Mouse (Mus musculus) heart, adult 2 months (tissue): Measurements from ENCODE around the gene Cpsf4l. TPM values are rescaled to one million over a fixed set of nuclear protein-coding genes. Genes with fewer than 3 reads are reported as not detected.

Experiments
- DNase-seq, 2 experiments: peaks; one replicate each; pipeline ENCODE4 v3.0.0; 2021
- H3K27ac ChIP-seq: fragments of 200-600 bp; 2 replicates; pipeline ENCODE4 v1.8.1; 2022
- H3K27me3 ChIP-seq: fragments of 200-500 bp; 2 replicates; pipeline ENCODE4 v1.6.1; 2012; ENCODE audit warnings: mild to moderate bottlenecking, low read length, inconsistent platforms, mixed read lengths; ENCODE audit not compliant: control insufficient read depth, insufficient read depth
- H3K36me3 ChIP-seq: fragments of 200-500 bp; 2 replicates; pipeline ENCODE4 v1.6.1; 2012; ENCODE audit warnings: low read length, inconsistent platforms; ENCODE audit not compliant: control insufficient read depth, insufficient read depth
- H3K4me1 ChIP-seq: fragments of 200-500 bp; 2 replicates; pipeline ENCODE4 v1.6.1; 2011; ENCODE audit warnings: low read length; ENCODE audit not compliant: control insufficient read depth, insufficient read depth
- H3K4me3 ChIP-seq: fragments of 200-600 bp; 2 replicates; pipeline ENCODE4 v1.8.1; 2022
- H3K79me2 ChIP-seq: fragments of 200-500 bp; replicated peaks from 2 replicates; pipeline ENCODE4 v1.6.1; 2012; ENCODE audit warnings: mild to moderate bottlenecking, inconsistent platforms, low read length, moderate library complexity, mixed read lengths; ENCODE audit not compliant: control insufficient read depth, insufficient read depth
- H3K9ac ChIP-seq: fragments of 200-500 bp; 2 replicates; pipeline ENCODE4 v1.6.1; 2012; ENCODE audit warnings: low read depth, mild to moderate bottlenecking, control low read depth, inconsistent platforms, low read length, mixed read lengths
- CTCF ChIP-seq: fragments of 200-600 bp; IDR thresholded peaks from 2 replicates; pipeline ENCODE4 v1.8.1; 2022; ENCODE audit warnings: antibody characterized with exemption, mild to moderate bottlenecking, moderate library complexity
- EP300 ChIP-seq: fragments of 200-500 bp; IDR thresholded peaks from 2 replicates; pipeline ENCODE4 v1.6.1; 2011; ENCODE audit warnings: low read depth, low read length, control low read depth; ENCODE audit not compliant: insufficient read depth
- POLR2A ChIP-seq: fragments of 200-500 bp; IDR thresholded peaks from 2 replicates; pipeline ENCODE4 v1.6.1; 2011; ENCODE audit warnings: mild to moderate bottlenecking, low read depth, low read length, control low read depth; ENCODE audit not compliant: insufficient read depth
- WGBS: fragments of 180-500 bp; shearing (Covaris S2); methylation state at CpG from one replicate; pipeline ENCODE4 v1.1.7; 2018; 5-methylcytosine and 5-hydroxymethylcytosine counted together
- intact Hi-C: fragments of 180-260 bp; cut with DNase I; formaldehyde crosslinking; loops from one replicate; pipeline ENCODE4 v1.15.1; 2025
- polyA plus RNA-seq: library from polyadenylated mRNA; depleted of rRNA; stranded (reverse); fragments of >200 nt; gene quantifications from 2 replicates; pipeline ENCODE4 v1.2.3, GENCODE M21; 2012
- total RNA-seq, 2 experiments: library from RNA; stranded (reverse); gene quantifications; 2 replicates each; pipeline ENCODE4 v1.2.3; 2021

Cpsf4l gene
- total and polyA plus RNA-seq, 3 experiments, result not detected

DNA sequence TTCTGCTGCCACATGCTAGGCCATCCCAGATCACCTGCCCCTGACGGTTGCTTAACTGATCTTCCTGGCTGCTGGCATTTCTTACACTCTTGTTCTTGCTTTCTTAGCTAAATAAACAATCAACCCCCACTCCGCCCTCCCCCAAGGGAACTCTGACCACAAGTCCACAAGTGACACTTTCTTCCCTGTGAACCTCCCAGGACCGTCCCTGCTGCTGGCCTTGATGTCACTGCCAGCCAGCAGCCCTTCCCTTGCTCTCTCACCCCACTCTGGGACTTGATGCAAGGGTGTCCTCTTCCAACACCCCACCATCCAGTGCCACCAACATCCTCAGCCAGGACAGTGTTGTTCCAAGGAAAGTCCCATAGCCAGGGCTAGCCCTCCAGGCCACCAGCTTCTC, 21.1 kb upstream of the Cpsf4l start:
- no peaks in the 10 kb centered on the region for H3K36me3 ChIP-seq
- H3K27me3 ChIP-seq, result no peaks in the 10 kb centered on the region
- TF ChIP-seq CTCF (no peak), POLR2A (no peak), EP300 (no peak)
- no peak overlapping the region for H3K4me3 ChIP-seq
- 59% methylated on average over 3 of the region's 3 CpGs for WGBS
- H3K27ac ChIP-seq, result no peak overlapping the region
- H3K4me1 ChIP-seq, result peaks cover 26% of the 10 kb centered on the region
- peak in 1 of 2 experiments; percentile 21 for DNase-seq
- H3K79me2 ChIP-seq, result no peaks in the 10 kb centered on the region; the same call in 1 of the 2 replicates
- intact Hi-C loops, result no loop called here
- no peak overlapping the region for H3K9ac ChIP-seq

DNA sequence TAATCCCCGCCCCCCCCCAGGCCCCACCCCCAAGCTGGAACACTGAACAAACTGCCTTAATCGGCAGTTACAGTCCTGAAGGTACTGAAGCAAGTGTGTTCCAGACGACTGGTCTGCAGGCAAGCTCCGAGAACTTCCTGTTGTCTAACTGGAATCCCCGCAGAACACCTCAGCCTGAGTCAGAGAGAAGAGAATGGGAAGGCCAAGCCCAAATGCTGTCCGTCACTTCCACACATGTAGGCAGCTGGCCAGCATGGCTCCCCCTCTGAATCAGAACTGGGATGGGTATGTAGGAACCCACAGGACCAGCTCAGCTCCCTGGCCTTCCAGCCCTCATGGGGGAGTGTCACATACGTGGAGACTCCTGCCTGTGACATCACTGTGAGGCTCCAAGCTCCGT, 20.1 kb upstream of the Cpsf4l start:
- intact Hi-C loops, result no loop called here
- Histone ChIP-seq H3K4me1 (peaks cover 28% of the 10 kb centered on the region), H3K36me3 (no peaks in the 10 kb centered on the region), H3K4me3 (no peak overlapping the region), H3K9ac (no peak overlapping the region), H3K27me3 (no peaks in the 10 kb centered on the region), H3K79me2 (no peaks in the 10 kb centered on the region; the same call in 1 of the 2 replicates), H3K27ac (no peak overlapping the region)
- DNase-seq, result peak; percentile 11 to 35
- 46% methylated on average over 8 of the region's 8 CpGs for WGBS
- TF ChIP-seq CTCF (no peak), POLR2A (no peak)

DNA sequence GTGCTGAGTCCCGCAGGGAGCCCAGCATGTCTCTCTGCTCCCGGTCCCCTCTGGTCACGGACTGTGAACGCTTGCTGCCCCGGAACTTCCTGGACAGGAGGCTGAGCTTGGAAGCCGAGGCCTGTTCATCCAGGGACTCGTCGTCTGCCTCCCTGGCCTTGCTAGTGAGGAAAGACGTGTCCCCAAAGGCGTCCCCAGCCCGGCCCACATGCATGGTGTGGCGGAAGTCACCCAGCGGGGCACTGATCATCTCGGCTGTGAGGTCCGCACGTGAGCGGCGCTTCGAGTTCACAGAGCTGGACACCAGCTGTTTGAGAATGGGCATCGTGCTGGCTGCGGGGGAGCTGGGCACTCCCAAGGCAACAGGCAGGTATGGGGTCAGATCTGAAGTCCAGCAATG, 19.4 kb upstream of the Cpsf4l start:
- TF ChIP-seq EP300 (no peak), POLR2A (no peak), CTCF (no peak)
- peaks cover 26% of the 10 kb centered on the region for H3K4me1 ChIP-seq
- 78% methylated on average over 21 of the region's 21 CpGs for WGBS
- no peaks in the 10 kb centered on the region; the same call in 1 of the 2 replicates for H3K79me2 ChIP-seq
- peak; percentile 15 to 37 for DNase-seq
- intact Hi-C loops, result no loop called here
- no peak overlapping the region for H3K9ac ChIP-seq
- H3K27me3 ChIP-seq, result no peaks in the 10 kb centered on the region
- no peak overlapping the region for H3K4me3 ChIP-seq
- H3K36me3 ChIP-seq, result no peaks in the 10 kb centered on the region
- no peak overlapping the region; the same call in 1 of the 2 replicates for H3K27ac ChIP-seq

DNA sequence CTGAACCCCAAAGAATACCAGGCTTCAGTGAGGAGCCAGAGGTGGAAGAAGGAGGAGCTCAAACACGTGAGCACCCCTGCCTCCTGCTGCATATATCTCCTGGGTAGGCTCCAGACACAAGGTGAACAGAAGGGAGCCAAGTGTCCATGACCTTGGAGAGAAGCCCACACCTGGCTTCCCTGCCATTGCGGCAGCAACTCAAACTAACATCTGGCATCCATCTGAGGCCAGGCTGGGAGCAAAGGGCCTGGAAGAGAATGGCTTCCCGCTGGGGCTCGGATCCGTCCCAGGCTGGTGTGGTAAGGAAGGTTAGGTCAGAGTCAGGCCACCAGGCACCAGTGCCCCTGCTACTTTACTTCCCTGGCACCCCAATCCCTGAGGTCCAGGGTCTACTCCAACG, 18.2 kb upstream of the Cpsf4l start:
- 69% methylated on average over 6 of the region's 6 CpGs for WGBS
- H3K27me3 ChIP-seq, result no peaks in the 10 kb centered on the region
- TF ChIP-seq POLR2A (no peak), EP300 (no peak), CTCF (no peak)
- intact Hi-C loops, result no loop called here
- peak overlapping the region; percentile 38; the same call in 1 of the 2 replicates for H3K27ac ChIP-seq
- peaks cover 19% of the 10 kb centered on the region for H3K4me1 ChIP-seq
- H3K4me3 ChIP-seq, result no peak overlapping the region
- H3K36me3 ChIP-seq, result no peaks in the 10 kb centered on the region
- DNase-seq, result peak in 1 of 2 experiments; percentile 21
- no peak overlapping the region for H3K9ac ChIP-seq
- H3K79me2 ChIP-seq, result no peaks in the 10 kb centered on the region; the same call in 1 of the 2 replicates

DNA sequence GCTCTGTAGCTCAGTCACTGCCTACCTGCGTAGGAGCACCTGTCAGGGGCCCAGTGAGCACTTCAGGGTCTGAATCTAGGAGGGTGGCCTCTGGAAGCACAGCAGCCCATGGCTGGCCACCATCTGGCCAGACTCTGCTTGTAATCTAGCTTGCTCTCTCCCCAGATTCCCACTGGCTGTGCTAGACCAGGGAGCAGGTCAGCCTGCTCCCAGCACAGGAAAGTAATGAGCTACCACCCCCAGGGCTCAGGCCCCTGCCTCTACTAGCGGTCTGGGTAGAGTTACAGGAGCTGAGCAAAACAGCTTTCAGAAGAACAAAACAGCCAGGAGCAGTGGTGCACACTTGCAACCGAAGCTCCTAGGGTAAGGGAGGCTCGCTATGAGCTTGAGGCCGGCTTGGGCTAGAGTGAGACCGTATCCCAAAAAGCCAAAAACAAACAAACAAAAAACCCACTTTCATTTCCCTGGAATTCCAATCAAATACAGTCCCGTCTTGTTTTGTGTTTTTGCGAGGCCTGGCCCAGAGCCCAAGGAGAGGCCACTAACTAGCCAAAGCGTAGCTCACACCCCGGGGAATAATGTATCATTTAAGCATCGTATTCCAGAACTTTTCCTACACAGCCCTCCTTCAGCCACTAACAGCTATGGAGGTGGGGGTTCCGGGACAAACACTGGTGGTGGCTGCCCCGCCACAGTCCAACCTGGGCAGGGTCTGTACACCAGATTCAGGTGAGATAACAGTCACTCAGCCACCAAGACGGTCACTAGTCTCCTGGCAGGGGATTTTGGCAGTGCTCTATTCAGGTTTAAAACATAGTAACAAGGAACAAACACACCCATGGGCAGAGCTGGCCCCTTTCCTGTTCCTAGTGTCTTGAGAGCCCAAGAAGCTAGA, 17.4 kb upstream of the Cpsf4l start:
- Histone ChIP-seq H3K27me3 (no peaks in the 10 kb centered on the region), H3K4me3 (no peak overlapping the region), H3K79me2 (no peaks in the 10 kb centered on the region; the same call in 1 of the 2 replicates), H3K4me1 (peaks cover 24% of the 10 kb centered on the region), H3K36me3 (no peaks in the 10 kb centered on the region), H3K27ac (peak overlapping the region; percentile 63), H3K9ac (no peak overlapping the region)
- peak in 1 of 2 experiments; percentile 46 for DNase-seq
- WGBS, result 64% methylated on average over 14 of the region's 14 CpGs
- TF ChIP-seq EP300 (no peak), CTCF (no peak), POLR2A (no peak)
- intact Hi-C loops, result no loop called here
